Mouse (Mus musculus): Measurements from ENCODE around the gene Hist1h2bn.
"Not testable (repeated sequence)": the region's sequence is repeated elsewhere in the genome, so short reads cannot be mapped to it uniquely, and the experiment has no call there.

Gene Hist1h2bn

GRCm38 (mm10) chr13:21727948-21728572, 25.9 kb upstream of the Hist1h2bn start:
- DNase-seq (ENCODE audit: low spot score in 2 of 2): no peak

GRCm38 (mm10) chr13:21729544-21729943, 24.4 kb upstream of the Hist1h2bn start:
- no peak for DNase-seq (ENCODE audit: low spot score in 2 of 2)

GRCm38 (mm10) chr13:21733466-21733865, 20.5 kb upstream of the Hist1h2bn start:
- DNase-seq (ENCODE audit: low spot score in 2 of 2): no peak

GRCm38 (mm10) chr13:21734010-21734905, 19.7 kb upstream of the Hist1h2bn start:
- DNase-seq (ENCODE audit: low spot score in 2 of 2): peak in 1 of 2 experiments; percentile 55

GRCm38 (mm10) chr13:21734906-21735767, 18.8 kb upstream of the Hist1h2bn start, which contains the start of gene Hist1h4j:
TSS of gene Hist1h4j (plus strand) at chr13:21735064.
- peak; percentile 65 to 73 for DNase-seq (ENCODE audit: low spot score in 2 of 2)

GRCm38 (mm10) chr13:21745006-21745405, 8.9 kb upstream of the Hist1h2bn start:
- DNase-seq (ENCODE audit: low spot score in 2 of 2): no peak

- DNase-seq (ENCODE audit: low spot score in 2 of 2): no peak
Measured at GRCm38 (mm10) chr13:21749387-21750158, 4.3 kb upstream of the Hist1h2bn start.

- DNase-seq (ENCODE audit: low spot score in 2 of 2): peak; percentile 87 to 88
Measured at GRCm38 (mm10) chr13:21750159-21751017, 3.5 kb upstream of the Hist1h2bn start, which contains the start of gene Hist1h4k. TSS of gene Hist1h4k (minus strand) at chr13:21750505.

GRCm38 (mm10) chr13:21751417-21751816, 2.5 kb upstream of the Hist1h2bn start:
- no peak for DNase-seq (ENCODE audit: low spot score in 2 of 2)

- DNase-seq (ENCODE audit: low spot score in 2 of 2): no peak
Measured at GRCm38 (mm10) chr13:21751827-21752226, 2.1 kb upstream of the Hist1h2bn start.

GRCm38 (mm10) chr13:21752356-21752755, 1.6 kb upstream of the Hist1h2bn start:
- DNase-seq (ENCODE audit: low spot score in 2 of 2): no peak

GRCm38 (mm10) chr13:21753051-21753523, 836 bp upstream of the Hist1h2bn start:
- no peak for DNase-seq (ENCODE audit: low spot score in 2 of 2)

GRCm38 (mm10) chr13:21754294-21755001, 525 bp downstream of the Hist1h2bn start:
- not testable (repeated sequence) for DNase-seq (ENCODE audit: low spot score in 2 of 2)

GRCm38 (mm10) chr13:21755707-21756106, 1.8 kb downstream of the Hist1h2bn start:
- DNase-seq (ENCODE audit: low spot score in 2 of 2): no peak

GRCm38 (mm10) chr13:21778814-21779766, 25.2 kb downstream of the Hist1h2bn start:
- DNase-seq (ENCODE audit: low spot score in 2 of 2): peak; percentile 51 to 59

- DNase-seq (ENCODE audit: low spot score in 2 of 2): peak; percentile 12 to 28
Measured at GRCm38 (mm10) chr13:21779767-21780731, 26.1 kb downstream of the Hist1h2bn start, which contains the start of gene Hist1h1b. TSS of gene Hist1h1b (minus strand) at chr13:21780625.

Measured in frontal cortex, postnatal 14 days (tissue).